Mouse (Mus musculus) bone marrow, adult 2 months (tissue): Measurements from ENCODE around the gene Rnf227.

Experiments used
- CTCF ChIP-seq: fragments of 200-500 bp; IDR thresholded peaks from 2 replicates; pipeline ENCODE4 v1.5.1; 2011; ENCODE audit warnings: low read length, control low read depth; ENCODE audit not compliant: control insufficient read depth, insufficient read depth
- POLR2A ChIP-seq: fragments of 200-500 bp; IDR thresholded peaks from 2 replicates; pipeline ENCODE4 v1.6.1; 2011; ENCODE audit warnings: low read depth, mild to moderate bottlenecking, control low read depth, low read length, borderline replicate concordance; ENCODE audit not compliant: control insufficient read depth

GRCm38 (mm10) chr11:69362021-69362420, 21.8 kb downstream of the Rnf227 start:
- TF ChIP-seq CTCF (no peak), POLR2A (no peak)
